Mouse (Mus musculus) urinary bladder, postnatal 14 days (tissue): Measurements from ENCODE around the gene Cntn1.

ENCODE experiments used
- DNase-seq: peaks from one replicate; pipeline ENCODE4 v3.0.0; 2021; ENCODE audit warnings: low spot score

Gene Cntn1

DNA sequence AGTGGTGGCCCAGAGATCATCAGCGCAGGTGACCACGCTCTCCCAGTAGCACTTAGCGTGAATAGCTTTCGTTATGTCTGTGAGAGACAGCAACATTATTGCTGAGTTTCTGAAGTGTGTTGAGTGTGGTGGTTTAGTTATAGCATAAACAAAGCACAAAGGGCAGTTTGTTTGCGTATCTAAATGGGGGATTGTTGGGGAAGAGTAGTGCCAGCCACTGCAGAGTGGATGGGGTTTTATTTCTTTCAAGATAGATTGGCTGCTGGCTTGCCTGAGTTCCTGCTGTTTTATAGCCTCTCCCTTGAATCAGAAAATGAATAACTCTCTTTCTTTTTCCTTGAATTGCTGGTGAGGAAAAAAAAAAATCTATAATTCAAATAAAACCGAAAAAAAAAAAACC, 86.1 kb downstream of the Cntn1 start:
- no peak for DNase-seq

GRCm38 (mm10) chr15:92141972-92142371, 91.0 kb downstream of the Cntn1 start:
- no peak for DNase-seq

DNA sequence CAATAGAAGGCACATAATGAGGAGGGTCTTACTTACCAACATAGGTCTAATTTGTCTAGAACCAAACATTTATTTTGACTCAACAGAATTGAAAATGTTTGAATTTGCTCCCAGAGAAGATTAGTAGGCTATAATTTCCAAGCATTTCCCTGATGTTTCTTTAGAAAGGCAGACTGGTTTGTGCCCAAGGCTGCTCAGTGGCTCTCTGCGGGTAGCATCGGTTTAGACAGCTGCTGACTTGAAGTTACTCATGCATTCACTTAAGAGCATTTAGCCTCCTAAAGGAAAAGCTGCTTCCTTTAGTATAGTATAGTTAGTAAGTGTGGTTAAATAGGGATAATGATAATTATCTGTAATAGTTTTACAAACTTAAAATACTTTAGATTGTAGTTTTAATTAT, 104.0 kb downstream of the Cntn1 start:
- no peak for DNase-seq

- no peak for DNase-seq
These were observed 109.8 kb downstream of the Cntn1 start for GRCm38 (mm10) chr15:92160855-92161162.

GRCm38 (mm10) chr15:92161163-92162025, 110.4 kb downstream of the Cntn1 start:
- DNase-seq: no peak

- DNase-seq: no peak
These were observed 111.9 kb downstream of the Cntn1 start for GRCm38 (mm10) chr15:92162835-92163234.

DNA sequence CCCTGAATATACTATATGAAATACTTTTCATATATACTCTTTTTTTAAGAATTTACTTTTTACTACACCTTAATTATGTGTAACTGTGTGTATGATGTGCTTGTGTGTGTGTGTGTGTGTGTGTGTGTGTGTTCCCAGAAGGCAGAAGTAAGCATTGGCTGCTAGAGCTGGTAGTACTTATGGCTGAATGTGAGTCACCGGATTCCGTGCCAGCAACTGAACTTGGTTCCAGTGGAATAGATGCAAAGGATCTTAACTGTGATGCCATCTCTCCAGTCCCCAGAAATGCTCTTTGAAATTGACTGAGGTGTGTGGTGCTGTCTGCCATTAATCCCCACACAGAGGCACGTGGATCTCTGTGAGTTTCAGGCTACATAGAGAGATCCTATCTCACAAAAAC, 113.2 kb downstream of the Cntn1 start:
- no peak for DNase-seq

- DNase-seq: no peak
These were observed 115.3 kb downstream of the Cntn1 start for GRCm38 (mm10) chr15:92166266-92166665.

DNA sequence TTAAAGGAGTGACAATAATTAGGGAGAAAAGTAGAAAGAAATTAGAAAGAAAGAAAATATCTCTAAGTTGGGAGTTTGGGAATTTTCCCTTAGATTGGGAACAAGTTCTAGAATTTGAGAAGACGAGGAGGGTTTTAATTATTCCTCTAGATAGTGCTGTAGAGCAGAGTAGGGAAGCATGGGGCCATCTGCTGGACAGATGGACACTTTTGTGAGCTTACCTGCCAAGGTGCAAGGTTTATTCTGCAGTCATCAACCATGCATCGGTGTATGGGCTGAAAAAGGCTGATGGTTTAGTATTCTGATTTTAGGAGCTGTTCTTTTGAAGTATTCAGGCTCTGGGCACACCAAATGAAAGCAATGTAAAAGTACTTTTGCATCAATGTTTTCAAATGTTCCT, 124.8 kb downstream of the Cntn1 start:
- DNase-seq: no peak

DNA sequence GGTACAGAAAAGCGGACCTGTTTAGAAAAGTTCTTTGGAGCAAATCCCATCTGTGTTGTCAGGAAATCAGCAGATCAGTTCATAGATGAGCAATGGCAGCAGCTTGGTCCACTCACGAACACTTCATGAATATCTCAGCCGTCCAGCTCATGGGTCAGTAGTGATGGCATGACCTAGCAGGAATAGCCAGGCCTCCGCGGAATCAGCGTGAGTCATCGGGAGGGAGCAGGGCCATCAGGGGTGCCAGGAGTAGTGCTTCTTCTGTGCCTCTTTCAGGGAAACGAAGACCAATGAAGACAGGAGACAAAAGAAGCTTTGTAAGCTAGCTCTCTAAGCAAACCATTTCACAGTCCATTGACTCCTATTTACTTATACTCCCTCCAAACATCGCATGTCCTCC, 126.4 kb downstream of the Cntn1 start:
- DNase-seq: no peak

GRCm38 (mm10) chr15:92185484-92185883, 134.5 kb downstream of the Cntn1 start:
- no peak for DNase-seq

DNA sequence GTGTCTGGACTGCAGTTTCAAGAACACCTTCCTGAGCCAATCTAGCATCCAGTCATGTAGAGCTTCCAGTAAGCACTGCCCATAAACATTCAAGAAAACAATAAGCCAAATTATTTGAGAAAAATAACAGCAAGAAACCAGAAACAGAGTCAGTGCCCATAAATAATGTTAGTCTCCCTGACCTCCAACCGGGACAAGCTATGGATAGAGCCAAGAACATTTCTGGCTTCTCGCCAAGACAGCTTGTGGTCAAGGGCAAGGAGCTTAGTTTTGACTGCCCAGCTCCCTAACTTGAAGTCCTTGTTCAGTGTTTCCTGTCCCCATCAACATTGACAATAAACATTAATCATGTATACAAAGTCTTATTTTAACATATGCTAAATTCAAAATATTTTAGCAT, 139.0 kb downstream of the Cntn1 start:
- DNase-seq: no peak

GRCm38 (mm10) chr15:92200326-92200985, 149.5 kb downstream of the Cntn1 start:
- DNase-seq: no peak

- DNase-seq: no peak
These were observed 155.7 kb downstream of the Cntn1 start for GRCm38 (mm10) chr15:92206695-92207094.

DNA sequence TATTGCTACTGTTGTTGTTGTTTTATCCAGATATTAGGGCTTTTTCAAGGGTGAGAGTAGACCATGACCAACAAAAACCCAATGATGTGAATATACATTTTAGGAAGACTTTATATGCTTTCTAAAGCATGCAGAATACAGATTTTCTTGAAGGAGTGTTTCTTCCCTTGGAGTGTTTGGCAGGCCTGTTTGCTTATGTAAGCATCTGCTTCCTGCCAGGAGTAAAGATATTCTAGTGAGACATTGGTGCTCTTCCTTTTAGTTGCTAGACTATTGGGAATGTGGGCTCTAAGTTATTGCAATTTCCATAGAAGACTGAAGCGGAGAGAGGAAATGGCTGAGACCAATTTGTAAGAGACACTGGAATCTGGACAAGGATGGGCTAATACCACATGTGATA, 158.8 kb downstream of the Cntn1 start:
- DNase-seq: no peak

- DNase-seq: no peak
These were observed 159.7 kb downstream of the Cntn1 start for GRCm38 (mm10) chr15:92210486-92211235.

- no peak for DNase-seq
These were observed 164.9 kb downstream of the Cntn1 start for GRCm38 (mm10) chr15:92215841-92216240.

- DNase-seq: no peak
These were observed 170.5 kb downstream of the Cntn1 start for GRCm38 (mm10) chr15:92221446-92221845.

GRCm38 (mm10) chr15:92231386-92231785, 180.4 kb downstream of the Cntn1 start:
- no peak for DNase-seq

DNA sequence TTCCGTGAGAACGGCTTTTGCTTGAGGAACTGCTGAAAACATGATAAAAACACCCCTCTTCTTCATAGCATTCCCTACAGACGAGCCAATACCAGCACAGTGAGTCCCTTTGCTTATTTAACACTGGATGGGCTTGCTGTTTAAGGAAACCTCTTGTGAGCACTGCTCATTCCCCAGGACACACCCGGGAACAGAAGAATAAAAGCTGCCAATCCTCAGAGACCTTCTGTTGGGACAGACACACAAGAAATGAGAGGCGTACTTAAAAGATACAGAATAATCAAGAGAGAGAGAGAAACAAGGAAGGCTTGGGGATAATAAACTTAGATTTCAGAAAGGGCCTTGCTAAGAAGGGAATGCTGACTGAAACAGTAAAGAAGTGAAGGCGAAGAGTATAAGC, 184.9 kb downstream of the Cntn1 start:
- DNase-seq: no peak

- DNase-seq: peak; percentile 31
These were observed 214.2 kb downstream of the Cntn1 start for GRCm38 (mm10) chr15:92264980-92265707.

- no peak for DNase-seq
These were observed 217.4 kb downstream of the Cntn1 start for GRCm38 (mm10) chr15:92268341-92268740.
